Mouse (Mus musculus): ENCODE results near the gene Slc22a4.
"Not testable (repeated sequence)": the region's sequence is repeated elsewhere in the genome, so short reads cannot be mapped to it uniquely, and the experiment has no call there.

GRCm38 (mm10) chr11:53950133-53950532 lies 77.8 kb downstream of the Slc22a4 start:
- not testable (repeated sequence) for TF ChIP-seq CTCF (IDR thresholded peaks at IDR 0.05; ENCODE audit: extremely low read depth, insufficient read depth, insufficient read length, insufficient replicate concordance); POLR2A (IDR thresholded peaks at IDR 0.05; ENCODE audit: low read depth, low read length)
